Mouse (Mus musculus) bone marrow, adult 2 months (tissue): ENCODE data around the gene Als2. TPM values are rescaled to one million over a fixed set of nuclear protein-coding genes. Genes with fewer than 3 reads are reported as not detected.
A peak's percentile ranks its signal among the peaks of the same experiment; 100 is the strongest.

Experiments
- H3K27ac ChIP-seq: fragments of 200-500 bp; 2 replicates; pipeline ENCODE4 v1.5.1; 2012; ENCODE audit warnings: low read depth, mild to moderate bottlenecking, control low read depth, inconsistent platforms, low read length; ENCODE audit not compliant: control insufficient read depth, poor library complexity, insufficient read depth
- H3K4me1 ChIP-seq: fragments of 200-500 bp; 2 replicates; pipeline ENCODE4 v1.6.1; 2011; ENCODE audit warnings: low read length; ENCODE audit not compliant: control insufficient read depth, insufficient read depth
- H3K4me3 ChIP-seq: fragments of 200-500 bp; replicated peaks from 2 replicates; pipeline ENCODE3; 2011; ENCODE audit warnings: mild to moderate bottlenecking, low read depth, low read length, control low read depth; ENCODE audit not compliant: control insufficient read depth
- CTCF ChIP-seq: fragments of 200-500 bp; IDR thresholded peaks from 2 replicates; pipeline ENCODE4 v1.5.1; 2011; ENCODE audit warnings: low read length, control low read depth; ENCODE audit not compliant: control insufficient read depth, insufficient read depth
- POLR2A ChIP-seq: fragments of 200-500 bp; IDR thresholded peaks from 2 replicates; pipeline ENCODE4 v1.6.1; 2011; ENCODE audit warnings: low read depth, mild to moderate bottlenecking, control low read depth, low read length, borderline replicate concordance; ENCODE audit not compliant: control insufficient read depth
- WGBS: fragments of 180-500 bp; shearing (Covaris S2); methylation state at CpG from one replicate; pipeline ENCODE4 v1.1.7; 2018; 5-methylcytosine and 5-hydroxymethylcytosine counted together
- polyA plus RNA-seq: library from polyadenylated mRNA; stranded (reverse); fragments of >200 nt; gene quantifications from 2 replicates; pipeline ENCODE4 v1.2.4, GENCODE M21; 2011; ENCODE audit warnings: low replicate concordance; ENCODE audit not compliant: missing spikeins, insufficient read depth, insufficient read length

Als2 gene
- 2.1 and 8.0 TPM in 2 replicates for polyA plus RNA-seq

DNA sequence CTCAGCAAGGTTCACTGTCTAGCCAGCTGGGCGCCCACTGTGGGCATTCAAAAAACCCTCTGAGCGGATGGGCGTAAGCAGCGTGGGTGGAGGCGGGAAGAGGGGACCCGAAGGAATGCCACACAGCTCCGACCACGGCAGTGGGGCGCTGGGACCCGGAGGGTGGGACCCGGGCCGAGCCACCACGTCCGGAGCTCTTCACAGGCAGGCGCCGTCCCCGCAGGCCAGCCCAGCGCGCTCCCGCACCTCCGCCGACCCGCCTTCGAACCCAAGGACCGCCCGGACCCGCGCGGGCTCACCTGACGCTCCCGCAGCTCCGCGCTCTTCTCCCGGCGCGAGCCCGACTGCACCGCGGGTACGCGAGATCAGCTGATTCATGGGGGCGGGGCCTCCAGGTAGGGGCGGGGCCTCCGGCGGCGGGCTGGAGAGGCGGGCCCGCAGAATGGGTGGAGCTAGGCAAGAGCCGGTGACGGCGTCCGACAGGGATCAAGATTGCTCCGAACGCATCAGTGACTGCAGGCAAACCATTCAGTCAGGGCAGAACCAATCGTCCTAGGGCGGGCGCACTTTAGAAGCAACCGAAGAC lies at the start of gene Als2:
Gene Als2 (minus strand): TSS at position 376 of the 586 bp plus-strand sequence.
- Histone ChIP-seq H3K4me3 (peak within 1 kb of the TSS; percentile 56), H3K27ac (peak within 1 kb of the TSS; percentile 23), H3K4me1 (no peaks in the 10 kb centered on the region)
- no peak for TF ChIP-seq CTCF
- TF ChIP-seq POLR2A, result peak; percentile 77; the same call in 1 of the 2 replicates
- WGBS, result under 1% methylated on average over 58 of the region's 58 CpGs

DNA sequence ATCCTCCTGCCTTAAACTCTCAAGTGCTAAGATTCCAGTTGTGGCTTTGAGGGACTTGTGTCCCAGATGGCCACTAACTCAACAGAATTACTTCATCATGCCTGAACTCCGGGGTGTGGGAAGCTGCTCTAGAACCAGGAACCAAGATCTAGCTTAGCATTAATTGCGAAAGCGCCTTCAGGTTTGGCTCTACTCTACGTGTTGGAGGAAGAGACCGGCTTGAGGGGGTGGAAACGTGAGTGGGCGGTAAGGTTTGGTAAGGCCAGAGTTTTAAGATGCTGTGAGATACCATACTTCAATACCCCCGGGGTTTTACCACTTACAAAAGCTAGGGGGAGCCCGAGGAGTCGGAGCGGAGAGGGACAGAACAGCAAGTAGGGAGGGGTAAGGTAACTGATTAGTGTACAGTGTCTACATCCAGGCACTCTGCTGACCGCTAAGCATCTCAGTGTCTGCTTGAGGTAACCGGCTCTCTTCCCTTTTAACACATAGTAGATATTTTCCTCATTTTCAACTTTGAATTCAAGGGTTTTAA lies 49.4 kb upstream of the Als2 start:
- H3K4me3 ChIP-seq, result no peak overlapping the region
- no peak overlapping the region for H3K27ac ChIP-seq
- TF ChIP-seq POLR2A (no peak), CTCF (peak; percentile 30; the same call in 1 of the 2 replicates)
- no peaks in the 10 kb centered on the region for H3K4me1 ChIP-seq
- 59% methylated on average over 13 of the region's 13 CpGs for WGBS

DNA sequence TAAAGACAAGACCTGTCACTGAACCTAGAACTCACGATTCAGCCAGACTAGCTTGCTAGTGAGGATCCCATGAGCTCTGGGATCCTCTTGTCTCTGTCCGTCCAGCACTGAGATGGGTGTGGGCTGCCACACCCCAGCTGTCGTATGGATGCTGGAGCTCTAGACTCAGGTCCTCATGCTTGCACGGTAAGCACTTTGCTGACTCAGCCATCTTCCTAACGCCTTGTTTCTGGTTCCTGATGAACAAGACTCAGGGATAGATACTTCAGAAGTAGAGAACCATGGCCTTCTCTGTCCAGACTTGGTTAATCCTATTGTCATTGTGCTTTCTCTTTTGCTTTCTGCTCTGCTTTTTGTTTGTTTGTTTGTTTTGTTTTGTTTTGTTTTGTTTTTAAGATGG lies 48.8 kb upstream of the Als2 start:
- TF ChIP-seq POLR2A, result no peak
- no peak for TF ChIP-seq CTCF
- 80% methylated on average over 5 of the region's 5 CpGs for WGBS
- H3K4me3 ChIP-seq, result no peak overlapping the region
- no peaks in the 10 kb centered on the region for H3K4me1 ChIP-seq
- H3K27ac ChIP-seq, result no peak overlapping the region

DNA sequence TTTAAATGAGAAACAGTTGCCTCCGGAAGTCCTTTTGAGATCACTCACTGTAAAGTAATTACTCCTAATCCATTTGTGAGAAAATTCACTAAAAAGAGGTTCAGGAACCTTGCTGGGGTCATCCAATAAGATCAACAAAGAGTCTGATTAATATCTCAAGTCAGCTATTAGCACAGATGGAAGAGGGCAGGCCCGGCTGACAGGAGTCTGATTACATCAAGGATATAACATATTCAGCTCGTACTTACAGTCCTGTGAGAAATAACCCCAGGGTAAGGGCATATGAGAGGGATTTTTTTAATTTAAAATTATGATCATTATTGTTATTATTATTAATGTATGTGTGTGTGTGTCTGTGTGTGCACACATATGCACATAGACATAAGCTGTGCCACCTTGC lies 35.2 kb upstream of the Als2 start:
- H3K4me3 ChIP-seq, result no peak overlapping the region
- TF ChIP-seq POLR2A (no peak), CTCF (no peak)
- no peaks in the 10 kb centered on the region for H3K4me1 ChIP-seq
- WGBS, result 87% methylated on average over 3 of the region's 3 CpGs
- no peak overlapping the region for H3K27ac ChIP-seq

DNA sequence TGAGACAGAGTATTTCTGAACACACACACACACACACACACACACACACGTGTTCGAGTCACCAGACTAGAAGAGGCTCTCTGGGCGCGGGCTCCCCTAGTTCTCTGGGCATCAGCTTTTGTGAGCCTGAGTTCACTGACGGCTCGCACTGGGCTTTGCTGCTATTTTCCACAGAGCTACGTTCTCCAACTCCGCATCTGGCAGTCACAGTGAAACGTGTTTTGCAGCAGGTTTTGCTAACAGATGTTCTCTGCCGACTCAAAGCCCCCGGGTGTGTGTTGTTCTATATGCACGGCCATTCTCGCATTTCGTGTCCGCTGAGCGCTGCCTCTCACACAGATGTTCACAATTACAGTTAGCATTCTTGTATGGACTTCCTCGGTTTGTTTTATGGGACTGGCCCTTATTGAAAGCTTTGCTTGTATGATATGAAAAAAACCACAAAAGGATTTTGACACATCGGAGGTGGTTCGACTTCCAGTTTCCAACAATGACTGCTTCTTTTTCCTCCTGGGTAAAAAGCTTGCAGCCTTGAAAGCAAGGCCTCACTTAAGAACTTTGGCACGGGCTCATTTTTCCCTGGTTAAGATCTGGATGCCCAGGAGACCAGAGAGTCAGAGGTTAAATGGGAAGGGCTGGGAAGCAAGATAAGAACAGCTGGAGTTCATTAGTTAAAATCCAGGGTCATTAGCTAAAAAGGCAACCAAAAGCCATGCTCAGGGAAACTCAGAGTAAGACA lies 33.1 kb upstream of the Als2 start:
- TF ChIP-seq POLR2A, result no peak
- TF ChIP-seq CTCF, result no peak
- 76% methylated on average over 20 of the region's 20 CpGs for WGBS
- Histone ChIP-seq H3K4me3 (no peak overlapping the region), H3K27ac (no peak overlapping the region), H3K4me1 (no peaks in the 10 kb centered on the region)

DNA sequence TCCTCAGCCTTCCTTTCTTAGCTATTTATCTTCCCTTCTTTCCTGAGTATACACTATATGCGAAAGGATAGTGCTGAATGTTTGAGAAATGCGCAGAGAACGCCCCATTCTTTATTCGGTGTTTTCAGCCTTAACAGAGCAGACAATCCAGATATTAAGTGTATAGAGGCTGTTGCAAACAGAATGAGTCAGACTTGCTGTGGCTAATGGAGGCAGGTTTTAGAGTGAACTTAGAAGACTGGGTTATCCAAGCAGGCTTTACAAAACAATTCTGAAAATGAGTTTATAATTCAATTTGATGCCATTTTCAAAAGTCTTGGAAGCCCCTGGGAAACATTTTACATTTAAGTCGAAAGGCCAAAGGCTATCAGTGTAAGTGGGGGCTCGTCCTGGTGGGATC lies 32.4 kb upstream of the Als2 start:
- WGBS, result 86% methylated on average over 6 of the region's 6 CpGs
- no peak overlapping the region for H3K27ac ChIP-seq
- no peaks in the 10 kb centered on the region for H3K4me1 ChIP-seq

DNA sequence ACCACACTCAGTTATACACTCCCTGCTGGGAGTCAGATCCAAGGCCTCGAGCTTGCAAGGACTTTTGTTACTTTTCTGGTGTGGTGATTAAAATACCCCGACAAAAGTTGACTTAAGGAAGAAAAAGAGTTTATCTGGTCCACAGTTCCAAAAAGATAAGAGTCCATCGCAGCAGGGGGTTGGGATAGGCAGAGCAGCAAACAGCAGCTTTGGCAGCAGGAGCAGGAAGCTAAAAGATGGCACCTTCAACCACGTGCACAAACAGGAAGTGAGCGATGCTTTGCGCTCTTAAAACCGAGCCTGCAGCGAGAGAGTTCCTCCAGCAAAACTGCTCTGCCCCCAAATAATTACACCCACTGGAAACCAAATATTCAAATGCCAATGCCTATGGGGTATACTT lies 31.9 kb upstream of the Als2 start:
- no peak for TF ChIP-seq POLR2A
- TF ChIP-seq CTCF, result no peak
- H3K4me3 ChIP-seq, result no peak overlapping the region
- H3K4me1 ChIP-seq, result no peaks in the 10 kb centered on the region
- 40% methylated on average over 8 of the region's 8 CpGs for WGBS
- no peak overlapping the region for H3K27ac ChIP-seq

More for the DNA sequence above, 32.4 kb upstream of the Als2 start:
- TF ChIP-seq POLR2A (no peak), CTCF (no peak)
- no peak overlapping the region for H3K4me3 ChIP-seq

DNA sequence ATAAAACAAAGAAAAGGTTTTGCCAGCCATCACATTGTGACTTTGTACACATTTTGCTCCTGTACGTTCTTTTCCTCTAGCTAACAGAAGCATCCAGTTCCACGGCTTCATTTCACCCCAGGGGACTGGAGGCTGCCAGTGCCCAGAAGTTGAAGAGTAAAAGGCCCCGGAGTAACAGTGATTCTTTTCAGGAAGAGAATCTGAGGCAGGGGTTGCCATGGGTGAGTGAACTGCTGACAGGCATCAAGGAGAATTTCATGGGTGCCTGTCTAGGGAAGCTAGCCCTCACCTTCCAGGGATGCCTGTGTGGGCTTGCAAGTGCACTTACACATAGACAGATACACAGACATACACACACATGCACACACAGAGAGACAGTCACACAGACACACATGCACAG lies 20.7 kb upstream of the Als2 start:
- Histone ChIP-seq H3K4me1 (no peaks in the 10 kb centered on the region), H3K4me3 (no peak overlapping the region), H3K27ac (no peak overlapping the region)
- WGBS, result 86% methylated on average over 3 of the region's 3 CpGs
- TF ChIP-seq POLR2A (no peak), CTCF (no peak)
